9 mouse cellular contexts compared by ENCODE assay signal in genomic region chr13:69553024-69553423, GRCm38 (mm10). TPM values are rescaled to one million over a fixed set of nuclear protein-coding genes. Genes with fewer than 3 reads are reported as not detected.
DNase-seq lines count a peak whose midpoint lies in the region; ATAC-seq and TF ChIP-seq lines count a peak whose summit lies in the region.
"Had no signal": no experiment of that assay in that cellular context is flagged by ENCODE, and none has a peak within 500 bp of the region (broad histone marks: within the 10 kb centered on the region; RNA-seq: fewer than 3 reads in every experiment).

No protein-coding gene starts in this region.

- no peaks in the 10 kb centered on the region for H3K9me3 ChIP-seq in kidney, embryonic 16.5 days (ENCODE audit: low read length)
- no peaks in the 10 kb centered on the region for H3K9me3 ChIP-seq in CH12.LX (replicated peaks; ENCODE audit: low read length)
- no peaks in the 10 kb centered on the region for H3K9me3 ChIP-seq in embryonic facial prominence, embryonic 11.5 days (replicated peaks; ENCODE audit: control insufficient read depth, low read length)
- H3K9me3 ChIP-seq: limb, embryonic 13.5 days had no signal

- no peak overlapping the region for H3K4me3 ChIP-seq in kidney, embryonic 16.5 days (ENCODE audit: low read length)
- no peak overlapping the region for H3K4me3 ChIP-seq in CH12.LX (replicated peaks in 1 of 3; ENCODE audit: low read depth in 2 of 3, low read length in 2 of 3, poor library complexity in 1 of 3)
- no peak overlapping the region for H3K4me3 ChIP-seq in embryonic facial prominence, embryonic 11.5 days (ENCODE audit: low read depth, low read length)
- H3K4me3 ChIP-seq: limb, embryonic 13.5 days had no signal

- no peak for TF ChIP-seq POLR2A in CH12.LX (IDR thresholded peaks at IDR 0.05; ENCODE audit: low read depth, low read length)

- no peak overlapping the region for H3K27ac ChIP-seq in kidney, embryonic 16.5 days (ENCODE audit: low read length)
- H3K27ac ChIP-seq in CH12.LX (ENCODE audit: insufficient read depth, low read depth): no peak overlapping the region
- no peak overlapping the region for H3K27ac ChIP-seq in embryonic facial prominence, embryonic 11.5 days (replicated peaks; ENCODE audit: low read depth, low read length)
- H3K27ac ChIP-seq: limb, embryonic 13.5 days had no signal

- no peak overlapping the region for H3K9ac ChIP-seq in kidney, embryonic 16.5 days (replicated peaks; ENCODE audit: low read length)
- no peak overlapping the region for H3K9ac ChIP-seq in CH12.LX (ENCODE audit: insufficient read depth, low read depth)
- H3K9ac ChIP-seq in embryonic facial prominence, embryonic 11.5 days (replicated peaks; ENCODE audit: low read length): no peak overlapping the region
- H3K9ac ChIP-seq: limb, embryonic 13.5 days had no signal

- peak; percentile 63 for DNase-seq in kidney, adult 18-20 months
- DNase-seq in 416B (ENCODE audit: low read depth) (peak; percentile 62), CH12.LX (ENCODE audit: extremely low read depth) (peak; percentile 57)
- DNase-seq in embryonic facial prominence, embryonic 11.5 days (ENCODE audit: low spot score): peak; percentile 56
- DNase-seq in retina, embryonic 14.5 days (ENCODE audit: low spot score): peak; percentile 58
- DNase-seq in right cerebral cortex, postnatal 25 days: no peak

- H3K4me1 ChIP-seq in kidney, embryonic 16.5 days (ENCODE audit: insufficient read depth, low read length): no peaks in the 10 kb centered on the region
- no peaks in the 10 kb centered on the region; a peak in 1 of 4 replicates for H3K4me1 ChIP-seq in CH12.LX (ENCODE audit: control insufficient read depth in 1 of 2, insufficient read depth in 2 of 2)
- H3K4me1 ChIP-seq in embryonic facial prominence, embryonic 11.5 days (ENCODE audit: control insufficient read depth, insufficient read depth, low read length): no peaks in the 10 kb centered on the region
- H3K4me1 ChIP-seq: limb, embryonic 13.5 days had no signal

- in situ Hi-C loops in CH12.LX (cut with MboI; ENCODE audit: low pct_ligation_motif_present, low pct_unique_long_range_greater_than_20kb, low sequenced_read_pairs): loop anchor here (5.0 kb wide), 1 partner anchor 104 kb away; no protein-coding TSS in a partner anchor

- no peaks in the 10 kb centered on the region for H3K79me2 ChIP-seq in CH12.LX (replicated peaks; ENCODE audit: control insufficient read depth, extremely low read depth, insufficient read depth, poor library complexity, severe bottlenecking)

- H3K4me2 ChIP-seq in kidney, embryonic 16.5 days (replicated peaks; ENCODE audit: low read depth, low read length): no peak overlapping the region
- no peak overlapping the region for H3K4me2 ChIP-seq in CH12.LX (ENCODE audit: insufficient read depth, low read depth, poor library complexity, severe bottlenecking)
- H3K4me2 ChIP-seq in embryonic facial prominence, embryonic 11.5 days (ENCODE audit: low read depth, low read length): no peak overlapping the region
- H3K4me2 ChIP-seq: limb, embryonic 13.5 days had no signal

- no peak for ATAC-seq in kidney, embryonic 16.5 days (ENCODE audit: low FRiP score, low TSS enrichment)
- ATAC-seq in embryonic facial prominence, embryonic 11.5 days (replicated peaks; ENCODE audit: insufficient number of reproducible peaks, low FRiP score, low TSS enrichment, low read depth): no peak
- no peak for ATAC-seq in cerebellum, adult (ENCODE audit: insufficient number of reproducible peaks, low FRiP score, low TSS enrichment)

- dilution Hi-C loops in CH12.LX (cut with MboI; ENCODE audit: extremely low pct_ligation_motif_present, extremely low pct_unique_long_range_greater_than_20kb, low sequenced_read_pairs): no loop called here

- peak; percentile 87 for TF ChIP-seq RAD21 in CH12.LX (IDR thresholded peaks at IDR 0.05; ENCODE audit: low read depth, low read length)

- 17% methylated on average over 5 of the region's 5 CpGs for WGBS in kidney, embryonic 16.5 days
- WGBS in embryonic facial prominence, embryonic 11.5 days: 21% methylated on average over 5 of the region's 5 CpGs

- TF ChIP-seq CTCF in CH12.LX (conservative IDR thresholded peaks at IDR 0.05 in 1 of 2, IDR thresholded peaks at IDR 0.05 in 1 of 2; ENCODE audit: low read depth in 2 of 2, low read length in 2 of 2): peak; percentile 87 to 91

- TF ChIP-seq EP300 in CH12.LX (IDR thresholded peaks at IDR 0.05; ENCODE audit: low read length): no peak

- no peaks in the 10 kb centered on the region for H3K27me3 ChIP-seq in kidney, embryonic 16.5 days (ENCODE audit: insufficient read depth, low read length)
- peaks cover 3% of the 10 kb centered on the region for H3K27me3 ChIP-seq in CH12.LX (replicated peaks)
- no peaks in the 10 kb centered on the region for H3K27me3 ChIP-seq in embryonic facial prominence, embryonic 11.5 days (ENCODE audit: control insufficient read depth, insufficient read depth, low read length)

- H3K36me3 ChIP-seq in kidney, embryonic 16.5 days (ENCODE audit: insufficient read depth, low read length): no peaks in the 10 kb centered on the region
- H3K36me3 ChIP-seq in CH12.LX (replicated peaks in 1 of 2; ENCODE audit: control insufficient read depth in 1 of 2, insufficient read depth in 1 of 2, low read length in 1 of 2): no peaks in the 10 kb centered on the region
- H3K36me3 ChIP-seq in embryonic facial prominence, embryonic 11.5 days (replicated peaks; ENCODE audit: control insufficient read depth, insufficient read depth, low read depth, low read length): no peaks in the 10 kb centered on the region
- H3K36me3 ChIP-seq: limb, embryonic 13.5 days had no signal

TF ChIP-seq in CH12.LX, 34 proteins besides CTCF, POLR2A, EP300 and RAD21:
- TF ChIP-seq SMC3 (IDR thresholded peaks at IDR 0.05; ENCODE audit: low read depth, low read length): peak; percentile 85
- no peak for TF ChIP-seq USF1 (IDR thresholded peaks at IDR 0.05; ENCODE audit: low read depth, low read length)
- 0 out of 2 replicates have a peak, but pooled peaks have one; percentile 6 for TF ChIP-seq ZC3H11A (IDR thresholded peaks at IDR 0.05; ENCODE audit: low read depth, low read length)

RNA-seq across cellular contexts. Expression of gene Tent4a, which starts 18.6 kb away (rescaled TPM):
- 5.0 and 5.1 TPM in 2 replicates for polyA plus RNA-seq in kidney, embryonic 16.5 days (2015; fragmentation: Nextera tagmentation; extraction: Ambion mirVana)
- 5.7 and 6.2 TPM in 2 replicates for total RNA-seq in CH12.LX (2012; rRNA removed)
- 2.9 and 3.6 TPM in 2 replicates for total RNA-seq in CH12.LX (2014; rRNA removed)
- 7.3 and 8.8 TPM in 2 replicates for polyA plus RNA-seq in CH12.LX (2012; ENCODE audit: insufficient read length, low read depth)
- polyA plus RNA-seq in embryonic facial prominence, embryonic 11.5 days (2014; fragmentation: Nextera tagmentation; extraction: Ambion mirVana): 6.6 and 7.1 TPM in 2 replicates

RNA-seq across cellular contexts. Expression of gene Nsun2, which starts 19.5 kb away (rescaled TPM):
- 124 and 131 TPM in 2 replicates for polyA plus RNA-seq in kidney, embryonic 16.5 days (2015; fragmentation: Nextera tagmentation; extraction: Ambion mirVana)
- 178 and 236 TPM in 2 replicates for total RNA-seq in CH12.LX (2012; rRNA removed)
- 273 and 279 TPM in 2 replicates for total RNA-seq in CH12.LX (2014; rRNA removed)
- polyA plus RNA-seq in CH12.LX (2012; ENCODE audit: insufficient read length, low read depth): 292 and 310 TPM in 2 replicates
- 152 and 159 TPM in 2 replicates for polyA plus RNA-seq in embryonic facial prominence, embryonic 11.5 days (2014; fragmentation: Nextera tagmentation; extraction: Ambion mirVana)

RNA-seq across cellular contexts. Expression of gene Srd5a1, which starts 58.2 kb away (rescaled TPM):
- 25.0 and 27.7 TPM in 2 replicates for polyA plus RNA-seq in kidney, embryonic 16.5 days (2015; fragmentation: Nextera tagmentation; extraction: Ambion mirVana)
- total RNA-seq in CH12.LX (2012; rRNA removed) (0.84 and 2.3 TPM in 2 replicates), CH12.LX (2014; rRNA removed) (1.4 and 2.4 TPM in 2 replicates)
- polyA plus RNA-seq in CH12.LX (2012; ENCODE audit: insufficient read length, low read depth): 1.2 and 1.4 TPM in 2 replicates
- polyA plus RNA-seq in embryonic facial prominence, embryonic 11.5 days (2014; fragmentation: Nextera tagmentation; extraction: Ambion mirVana): 20.8 and 21.5 TPM in 2 replicates
